Mouse (Mus musculus) lung, adult 18-20 months (tissue): ENCODE measurements around the gene Rin2.

ENCODE experiments used
- DNase-seq, 2 experiments: peaks; one replicate each; pipeline ENCODE4 v3.0.0; 2022; ENCODE audit warnings: mixed read lengths in 2 of 2

The Rin2 gene

GRCm38 (mm10) chr2:145737196-145737595 is 62.2 kb downstream of the Rin2 start:
- DNase-seq = no peak

GRCm38 (mm10) chr2:145740729-145741128 is 65.7 kb downstream of the Rin2 start:
- DNase-seq = peak in 1 of 2 experiments; percentile 18

GRCm38 (mm10) chr2:145742795-145743710 is 68.0 kb downstream of the Rin2 start:
- DNase-seq = no peak

- DNase-seq = no peak
Measured at GRCm38 (mm10) chr2:145746406-145746805, 71.4 kb downstream of the Rin2 start.

- no peak for DNase-seq
Measured at GRCm38 (mm10) chr2:145749645-145750044, 74.6 kb downstream of the Rin2 start.

- DNase-seq = no peak
Measured at GRCm38 (mm10) chr2:145752572-145752971, 77.6 kb downstream of the Rin2 start.

GRCm38 (mm10) chr2:145753973-145754372 is 79.0 kb downstream of the Rin2 start:
- no peak for DNase-seq

GRCm38 (mm10) chr2:145755864-145756822 is 81.1 kb downstream of the Rin2 start:
- no peak for DNase-seq

GRCm38 (mm10) chr2:145760121-145760520 is 85.1 kb downstream of the Rin2 start:
- DNase-seq = no peak

GRCm38 (mm10) chr2:145761436-145761835 is 86.4 kb downstream of the Rin2 start:
- no peak for DNase-seq

- DNase-seq = no peak
Measured at GRCm38 (mm10) chr2:145769964-145770363, 94.9 kb downstream of the Rin2 start.

GRCm38 (mm10) chr2:145770730-145771536 is 95.9 kb downstream of the Rin2 start:
- no peak for DNase-seq

GRCm38 (mm10) chr2:145783247-145783646 is 108.2 kb downstream of the Rin2 start:
- peak; percentile 39 to 57 for DNase-seq

- peak; percentile 29 to 51 for DNase-seq
Measured at GRCm38 (mm10) chr2:145784246-145784935, 109.4 kb downstream of the Rin2 start.

GRCm38 (mm10) chr2:145784964-145785363 is 109.9 kb downstream of the Rin2 start:
- DNase-seq = no peak

GRCm38 (mm10) chr2:145785758-145786617 is 111.0 kb downstream of the Rin2 start:
- peak; percentile 78 to 86 for DNase-seq

- DNase-seq = no peak
Measured at GRCm38 (mm10) chr2:145786618-145786932, 111.6 kb downstream of the Rin2 start.

GRCm38 (mm10) chr2:145787486-145787885 is 112.5 kb downstream of the Rin2 start:
- DNase-seq = no peak

- DNase-seq = no peak
Measured at GRCm38 (mm10) chr2:145788562-145789346, 113.7 kb downstream of the Rin2 start.

- DNase-seq = no peak
Measured at GRCm38 (mm10) chr2:145793702-145794101, 118.7 kb downstream of the Rin2 start.
